Mouse (Mus musculus) lung, postnatal 4 days (tissue): ENCODE measurements around the gene Ralgps2.

Experiments
- DNase-seq, 2 experiments: peaks; one replicate each; pipeline ENCODE4 v3.0.0; 2021

Gene Ralgps2

DNA sequence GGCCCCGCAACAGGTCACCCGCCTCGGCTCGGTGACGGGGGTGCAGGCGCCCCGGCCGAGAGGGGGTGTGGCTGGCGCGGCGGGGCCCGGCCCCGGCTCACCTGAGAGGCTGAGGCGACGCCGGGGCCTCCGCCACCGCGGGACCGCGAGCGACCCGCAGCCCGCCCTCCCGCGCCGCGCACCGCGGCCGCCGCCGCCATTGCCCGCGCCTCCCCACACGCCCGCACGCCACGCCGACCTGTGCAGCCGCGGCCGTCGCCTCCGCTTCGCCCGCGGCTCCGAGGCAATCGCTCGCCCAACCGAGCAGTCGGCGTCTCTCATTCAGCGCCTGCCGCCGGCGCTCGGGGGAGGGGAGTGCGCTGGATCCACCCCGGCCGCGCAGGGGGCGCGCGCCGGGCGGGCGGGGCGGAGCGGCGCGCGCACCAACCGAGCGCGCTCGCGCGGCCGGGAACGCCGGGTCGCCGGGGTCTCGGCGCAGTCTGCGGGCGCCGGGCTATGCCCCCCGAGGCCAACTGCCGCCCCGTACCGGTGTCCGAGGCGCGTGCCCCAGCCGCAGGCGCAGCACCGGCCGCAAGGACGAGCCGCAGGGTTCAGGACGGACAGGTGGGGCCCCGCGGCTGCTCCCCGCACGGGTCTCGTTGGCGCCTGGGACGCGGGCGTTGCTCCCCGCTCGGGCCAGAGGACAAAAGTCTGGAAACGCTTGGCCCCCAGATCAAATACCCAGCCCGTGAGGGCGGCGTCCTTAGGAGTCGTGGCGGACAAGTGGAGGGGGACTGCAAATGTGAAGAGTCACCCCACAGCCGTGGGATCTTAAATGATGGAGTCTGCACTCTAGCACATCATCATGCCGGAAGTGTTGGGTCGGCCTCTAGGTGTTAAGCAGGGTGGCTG lies at the start of gene Ralgps2:
Gene Ralgps2 (minus strand): TSS at position 376 of the 891 bp plus-strand sequence.
- DNase-seq = peak; percentile 60 to 77

DNA sequence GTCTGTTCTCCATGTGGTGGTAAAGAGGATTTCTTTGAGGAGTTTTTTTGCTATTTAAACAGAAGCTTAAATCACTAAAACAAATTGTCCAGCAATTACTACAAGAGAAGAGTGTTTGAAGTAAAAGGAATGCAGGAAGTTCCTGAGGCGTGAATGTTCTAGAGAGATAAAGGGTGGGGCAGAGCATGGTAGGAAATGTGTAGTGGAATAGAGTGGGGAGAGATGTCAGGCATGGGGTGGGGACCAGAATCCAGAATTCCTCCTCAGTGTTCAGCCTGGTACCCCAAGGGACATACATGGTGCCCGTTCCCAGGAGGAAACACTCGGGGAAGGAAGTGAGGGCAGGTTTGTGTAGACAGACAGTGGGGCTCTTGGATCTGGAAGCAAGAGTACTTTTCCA lies 48.1 kb upstream of the Ralgps2 start:
- no peak for DNase-seq

DNA sequence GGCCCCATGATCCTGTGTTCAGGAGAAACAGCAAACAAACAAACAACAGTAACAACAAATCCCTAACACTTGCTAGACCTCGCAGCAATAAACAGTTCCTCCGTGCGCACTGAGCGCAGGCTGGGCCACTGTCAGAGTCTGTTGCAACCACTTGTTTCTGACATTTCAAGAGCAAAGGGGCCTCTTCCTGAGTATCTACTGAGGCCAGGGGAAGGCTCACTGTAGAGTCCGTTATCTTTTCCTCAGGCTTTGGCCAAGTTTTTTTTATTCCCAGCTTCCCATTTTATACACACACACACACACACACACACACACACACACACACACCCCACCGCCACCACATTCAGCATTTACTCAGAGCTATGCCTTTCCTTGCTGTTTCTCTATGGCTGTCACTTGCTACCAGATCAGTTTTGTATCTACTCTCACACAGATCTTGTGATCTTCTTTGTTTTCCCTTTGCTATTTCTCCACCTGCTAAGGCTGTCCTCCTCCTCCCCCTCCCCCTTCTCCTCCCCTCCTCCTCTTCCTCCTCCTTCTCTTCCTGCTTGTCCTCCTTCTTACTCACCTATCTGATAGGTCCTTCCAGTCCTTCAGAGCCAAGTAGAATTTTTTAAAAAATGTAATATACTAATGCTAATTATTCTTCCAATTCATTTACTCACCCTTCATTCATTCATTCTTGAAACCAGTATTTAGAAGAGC lies 47.4 kb upstream of the Ralgps2 start:
- DNase-seq = no peak

DNA sequence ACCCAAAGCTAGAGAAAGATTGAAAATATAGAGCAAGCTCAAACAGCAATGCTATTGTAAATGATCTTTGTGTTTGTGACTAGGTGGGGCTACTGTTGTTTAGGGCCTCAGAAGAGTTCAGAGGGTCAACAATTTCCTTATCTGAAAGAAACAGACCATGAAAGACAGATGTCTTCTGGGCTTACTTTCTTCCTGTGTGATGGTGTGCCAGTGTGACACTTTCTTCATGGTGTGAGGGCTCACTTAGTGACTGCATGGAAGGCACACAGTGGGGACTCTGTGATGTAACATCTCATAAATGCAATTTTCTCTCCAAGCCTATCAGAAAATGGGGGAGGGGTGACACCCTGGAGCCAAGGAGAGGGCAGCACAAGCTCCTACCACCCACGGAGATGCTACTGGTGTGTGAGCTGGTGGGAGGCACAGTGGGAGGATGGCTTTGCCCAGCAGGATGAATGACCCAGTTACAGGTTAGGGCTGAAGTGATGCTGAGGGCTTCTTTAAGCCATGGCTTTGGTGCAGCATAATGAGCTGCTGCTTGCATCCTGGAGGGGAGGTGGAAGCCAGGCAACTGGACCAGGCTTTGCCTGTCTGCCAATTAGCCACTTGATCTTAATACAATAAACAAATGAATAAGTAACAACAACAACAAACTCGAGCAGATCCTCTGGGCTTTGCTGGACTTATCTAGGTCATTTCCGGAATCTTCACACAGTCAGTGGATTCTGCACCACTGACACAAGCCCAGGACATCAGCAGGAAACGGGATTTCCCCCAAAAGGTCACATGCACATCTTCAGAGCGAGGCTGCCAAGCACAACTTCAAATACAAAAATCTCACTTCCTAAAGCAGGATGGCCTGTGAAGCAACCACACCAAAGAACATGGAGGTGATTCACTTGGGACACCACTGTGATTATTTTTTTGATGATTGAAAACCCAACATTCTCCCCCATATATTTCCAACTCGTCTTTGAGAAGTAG lies 46.5 kb upstream of the Ralgps2 start:
- no peak for DNase-seq

DNA sequence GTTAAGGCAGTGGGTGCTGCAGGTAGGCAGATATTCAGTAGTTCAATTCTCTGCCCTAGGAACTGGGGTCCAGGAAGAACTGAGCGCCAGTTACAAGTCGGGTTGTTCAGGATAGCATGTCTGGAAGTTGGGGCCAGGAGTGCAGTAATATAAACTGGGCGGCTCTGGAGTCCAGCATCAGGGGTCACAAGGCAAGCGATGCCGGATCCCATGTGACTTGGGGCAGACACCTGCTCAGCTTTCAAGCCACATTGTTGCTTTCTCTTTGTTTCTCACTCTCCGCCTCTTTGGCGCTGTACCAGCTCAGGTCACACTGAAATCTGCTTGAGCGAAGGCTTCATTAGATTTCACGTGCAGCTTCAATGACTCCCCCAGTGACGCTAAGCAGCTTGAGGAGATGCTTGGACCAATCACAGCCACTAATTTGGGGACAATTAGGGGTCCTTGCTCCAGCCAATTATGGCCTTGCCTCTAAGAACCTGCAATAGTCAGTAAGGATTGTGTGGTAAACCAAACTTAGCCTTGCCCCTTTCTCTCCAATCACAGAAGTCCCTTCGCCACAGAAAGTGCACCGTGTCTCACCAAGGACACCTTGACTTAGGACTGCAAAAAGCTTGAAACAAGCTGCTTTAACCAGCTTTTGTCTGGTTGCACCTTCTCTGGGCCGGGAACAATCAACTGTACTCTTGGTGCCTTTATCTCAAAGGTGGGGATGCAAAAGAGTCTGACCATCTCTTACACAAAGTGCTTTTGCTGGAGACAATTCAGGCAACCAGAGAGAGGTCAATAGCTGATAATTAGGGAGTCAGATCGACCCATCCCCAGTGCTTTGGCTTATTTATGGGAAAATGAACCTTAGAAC lies 43.8 kb upstream of the Ralgps2 start:
- DNase-seq = no peak

DNA sequence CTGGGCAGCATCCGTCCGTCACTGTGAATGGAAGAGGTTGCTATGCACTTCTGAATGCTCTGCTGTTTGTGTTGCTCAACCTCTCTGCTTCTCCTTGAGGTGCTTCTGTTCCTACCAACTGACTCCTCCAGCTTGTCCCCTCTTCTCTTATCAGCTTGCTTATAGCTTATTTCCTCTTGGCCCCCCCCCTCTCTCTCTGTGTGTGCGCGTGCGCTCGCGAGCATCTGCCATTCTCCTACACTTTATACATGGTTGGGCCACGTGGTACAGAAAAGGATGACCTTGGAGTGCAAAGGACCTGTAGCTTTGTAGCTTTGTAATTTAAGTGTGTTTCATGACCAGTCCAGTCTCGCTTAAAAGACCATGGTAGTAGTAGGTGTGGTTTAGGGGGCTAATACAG lies 42.5 kb upstream of the Ralgps2 start:
- DNase-seq = no peak

DNA sequence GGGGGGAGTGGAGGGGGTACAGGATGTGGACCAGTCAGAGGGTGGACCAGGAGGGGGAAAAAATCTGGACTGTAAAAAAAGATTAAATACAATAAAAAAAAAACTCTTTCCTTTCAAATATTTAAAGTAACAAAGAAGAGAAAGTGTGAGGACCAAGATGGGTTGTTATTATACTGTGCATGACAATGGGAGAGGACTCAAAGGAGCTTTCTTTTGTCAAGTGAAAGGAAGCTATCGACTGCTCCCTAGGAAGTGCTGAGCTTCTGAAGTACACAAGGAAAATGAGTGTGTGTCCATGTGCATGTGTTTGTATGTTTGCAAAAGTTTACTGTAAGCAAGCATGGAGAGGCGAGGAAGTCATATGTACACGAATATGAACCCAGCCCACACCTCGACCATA lies 40.3 kb upstream of the Ralgps2 start:
- no peak for DNase-seq

DNA sequence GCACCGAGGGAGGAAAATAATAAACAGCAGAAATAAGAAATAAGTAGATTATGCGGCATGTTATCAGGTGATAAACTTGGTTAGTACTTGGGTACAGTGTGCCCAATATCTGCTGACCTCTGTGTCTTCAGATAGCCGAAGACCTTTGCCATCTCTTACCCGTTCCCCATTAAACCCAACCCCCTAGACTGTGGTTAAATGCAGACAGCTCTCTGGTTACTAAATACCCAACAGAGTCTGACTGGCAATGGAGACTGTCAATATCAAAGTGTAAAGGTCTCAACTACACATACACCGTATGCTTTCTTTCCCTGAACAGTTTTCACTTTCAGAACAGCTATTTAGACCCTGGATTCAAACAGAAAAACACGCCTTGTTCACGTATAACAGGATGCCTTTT lies 39.2 kb upstream of the Ralgps2 start:
- no peak for DNase-seq

DNA sequence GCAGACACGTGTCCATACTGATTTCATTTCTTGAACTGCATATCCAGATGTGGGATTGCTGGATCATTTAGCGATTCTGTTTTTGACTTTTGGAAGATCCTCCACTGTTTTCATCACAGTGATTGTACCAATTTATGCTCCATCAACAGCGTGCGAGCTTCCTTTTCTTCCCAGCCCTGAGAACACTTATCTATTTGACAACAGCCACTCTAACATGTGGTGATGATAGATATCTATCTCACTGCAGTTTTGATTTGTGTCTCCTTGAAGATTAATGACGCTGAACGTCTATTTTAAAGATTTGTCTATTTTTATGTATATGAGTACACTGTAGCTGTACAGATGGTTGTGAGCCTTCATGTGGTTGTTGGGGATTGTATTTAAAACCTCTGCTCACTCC lies 34.4 kb upstream of the Ralgps2 start:
- no peak for DNase-seq

DNA sequence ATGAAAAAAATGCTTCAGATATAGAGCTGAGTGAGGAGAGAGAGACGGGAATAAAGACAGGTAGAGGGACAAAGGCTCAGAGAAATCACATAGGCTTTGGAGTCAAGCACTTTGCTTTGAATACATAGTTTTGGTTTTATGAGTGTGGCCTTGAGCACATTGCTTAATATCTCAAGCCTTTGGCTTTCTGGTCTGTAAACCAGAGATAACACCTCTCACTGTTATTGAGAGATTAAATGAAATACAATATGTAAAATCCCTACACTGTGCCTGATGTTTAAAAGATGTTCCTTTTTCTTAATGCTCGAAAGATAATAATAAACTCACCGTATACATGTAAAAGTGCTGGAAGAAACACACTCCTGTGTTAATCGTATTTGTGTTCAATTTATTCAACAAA lies 33.0 kb upstream of the Ralgps2 start:
- no peak for DNase-seq

DNA sequence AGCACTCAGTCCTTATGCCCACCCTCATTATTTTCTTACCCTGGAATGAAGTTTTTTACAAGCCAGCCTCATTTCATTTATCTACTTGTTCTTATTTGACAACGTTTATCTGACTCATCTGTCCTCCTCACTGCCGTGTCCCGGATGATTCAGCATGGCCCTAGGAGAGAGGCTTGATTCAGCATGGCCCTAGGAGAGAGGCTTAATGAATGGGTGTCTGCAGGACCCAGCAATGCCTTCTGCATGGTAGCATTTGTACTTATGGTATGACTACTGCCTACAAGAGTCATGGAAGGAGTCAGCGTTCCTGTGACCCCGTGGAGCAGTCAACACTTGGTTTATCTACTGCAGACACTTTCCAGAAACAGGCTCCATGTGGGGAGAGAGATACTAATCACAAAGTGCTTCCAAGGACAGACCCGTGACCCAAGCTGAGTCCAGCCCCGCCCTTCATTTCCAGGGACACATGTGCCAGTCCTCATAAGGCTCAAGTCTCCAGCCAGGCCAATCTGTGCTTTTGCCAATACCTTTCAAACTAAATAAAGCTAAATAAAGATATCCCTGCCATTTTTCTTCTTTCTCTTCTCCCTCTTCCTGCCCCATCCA lies 31.9 kb upstream of the Ralgps2 start:
- no peak for DNase-seq

DNA sequence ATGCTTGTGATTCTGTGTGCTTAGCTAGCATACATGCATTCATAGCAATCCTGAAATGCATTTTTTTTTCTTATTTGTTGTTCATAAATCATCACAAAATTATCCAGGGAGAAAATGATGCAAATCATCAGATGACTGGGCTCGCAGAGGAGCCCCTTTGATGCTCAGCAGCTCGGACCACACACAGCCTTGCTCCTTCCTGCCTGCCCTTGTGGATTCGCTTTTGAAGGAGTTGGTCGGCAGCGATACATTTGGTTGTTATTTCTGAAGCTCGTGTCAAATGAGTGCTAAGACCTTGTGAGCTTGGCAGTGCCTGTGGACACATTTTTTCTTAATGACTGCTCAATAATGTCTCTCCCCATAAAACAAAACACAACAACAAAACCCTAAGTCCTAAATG lies 31.2 kb upstream of the Ralgps2 start:
- DNase-seq = no peak

DNA sequence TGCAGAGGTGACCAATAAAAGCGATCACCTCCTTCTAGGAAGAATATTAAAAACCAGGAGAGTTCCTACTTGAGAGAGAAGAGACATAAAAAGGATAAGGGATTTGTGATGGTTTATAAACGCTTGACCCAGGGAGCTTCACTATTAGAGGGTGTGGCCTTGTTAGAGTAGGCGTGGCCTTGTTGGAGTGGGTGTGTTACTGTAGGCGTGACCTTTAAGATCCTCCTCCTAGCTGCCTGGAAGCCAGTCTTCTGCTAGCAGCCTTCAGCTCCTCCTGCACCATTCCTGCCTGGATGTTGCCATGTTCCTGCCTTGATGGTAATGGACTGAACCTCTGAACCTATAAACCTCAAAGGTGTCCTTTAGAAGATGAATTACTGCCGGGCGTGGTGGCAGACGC lies 28.7 kb upstream of the Ralgps2 start:
- no peak for DNase-seq

DNA sequence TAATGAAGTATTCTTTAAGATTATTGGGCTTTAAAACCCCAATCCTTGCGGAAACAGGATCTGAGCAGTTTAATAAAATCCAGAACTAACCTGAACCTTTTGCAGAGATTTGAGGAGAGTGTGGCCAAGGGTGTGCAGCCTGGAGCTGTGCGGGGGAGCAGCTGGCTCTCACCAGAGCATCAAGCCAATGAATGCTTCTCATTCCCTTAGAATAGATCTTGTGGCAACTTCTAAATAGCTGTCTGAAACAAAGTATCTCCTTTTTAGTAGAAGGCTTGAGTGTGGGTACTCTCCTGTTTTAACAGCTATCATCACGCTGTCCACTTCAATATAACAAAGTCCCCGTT lies 25.1 kb upstream of the Ralgps2 start:
- no peak for DNase-seq

DNA sequence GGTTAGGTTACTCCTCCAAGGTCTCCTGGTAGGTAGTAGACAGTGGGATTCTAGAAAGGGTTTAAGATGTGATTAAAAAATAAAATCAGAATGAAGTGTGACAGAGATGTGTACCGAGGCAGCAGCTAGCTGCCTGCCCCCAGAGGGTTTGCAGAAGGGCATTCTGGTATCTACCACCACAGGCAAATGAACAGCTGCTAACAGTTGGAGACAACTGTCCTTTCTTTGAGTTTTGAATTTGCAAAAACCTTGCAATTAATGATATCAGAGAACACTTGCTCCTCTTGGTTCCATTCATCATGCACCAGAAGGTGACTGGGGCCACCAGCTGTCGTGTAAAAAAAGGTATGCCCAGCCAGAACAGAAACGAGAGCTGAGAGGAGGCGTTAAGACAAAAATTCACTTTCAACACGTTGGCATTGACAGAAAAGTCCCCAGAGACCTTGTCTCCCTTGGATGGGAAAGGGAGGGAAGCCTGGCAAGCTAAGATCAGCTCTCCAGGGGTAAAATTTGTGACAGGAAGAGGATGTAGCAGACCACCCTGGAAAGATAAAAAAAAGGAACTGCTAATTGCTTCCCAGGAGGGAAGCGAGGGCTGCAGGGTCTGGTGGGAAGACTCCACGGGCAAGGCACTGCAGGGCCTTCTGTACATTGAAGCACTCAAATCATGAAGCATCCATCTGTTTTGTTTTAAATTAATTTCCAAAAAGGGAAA lies 24.6 kb upstream of the Ralgps2 start:
- no peak for DNase-seq

DNA sequence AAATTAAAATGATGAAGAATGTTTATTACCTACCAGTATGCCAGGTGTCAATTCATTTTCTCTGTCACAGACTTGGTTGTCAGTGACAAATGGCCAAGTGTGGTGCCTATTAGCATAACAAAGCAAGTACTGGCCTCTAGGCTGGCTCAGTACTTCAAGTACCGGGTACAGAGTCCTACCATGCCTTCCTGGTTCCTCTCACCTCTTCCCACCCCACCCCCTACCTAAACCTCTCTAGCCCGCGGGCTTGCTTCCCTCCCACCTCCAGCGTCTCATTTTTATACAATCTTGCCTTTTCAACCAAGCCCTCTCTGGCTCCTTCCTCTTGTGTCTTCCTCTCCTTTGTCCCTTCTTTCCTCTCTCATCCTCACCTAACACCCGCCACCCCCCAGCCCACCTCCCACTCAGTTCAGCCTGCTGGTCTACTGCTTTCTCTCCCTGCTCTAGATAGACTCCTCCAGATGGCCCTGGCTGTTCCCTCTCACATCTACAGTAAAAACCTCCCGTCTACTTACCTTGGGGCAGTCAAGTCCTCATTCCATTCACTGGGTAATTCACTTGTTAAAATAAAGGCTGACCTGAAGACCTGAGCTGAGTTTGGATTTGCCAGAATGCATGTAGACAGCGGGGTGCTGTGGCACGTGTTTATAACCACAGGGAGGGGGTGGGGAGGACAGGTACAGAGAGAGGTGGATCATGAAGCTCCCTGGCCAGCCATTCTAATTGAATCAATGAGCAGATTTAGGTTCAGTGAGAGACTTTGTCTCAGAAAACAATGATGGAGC lies 22.2 kb upstream of the Ralgps2 start:
- DNase-seq = no peak

DNA sequence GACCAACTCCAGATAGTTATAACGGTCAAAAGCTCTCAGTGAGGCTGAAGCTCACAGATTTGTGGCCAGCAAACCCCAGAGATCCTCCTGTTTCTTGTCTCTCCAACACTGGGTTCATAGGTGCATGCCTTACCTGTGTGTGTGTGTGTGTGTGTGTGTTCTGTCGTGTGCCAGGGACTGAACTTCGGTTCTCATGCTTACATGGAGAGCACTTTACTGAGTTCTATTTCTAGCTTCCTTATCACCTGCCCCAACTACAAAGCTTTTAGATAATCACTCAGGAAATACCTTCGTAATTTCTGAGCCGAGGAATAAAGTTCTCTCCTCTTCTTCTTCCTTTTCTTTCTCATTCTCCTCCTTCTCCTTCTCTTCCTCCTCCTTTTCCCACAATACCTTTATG lies 19.6 kb upstream of the Ralgps2 start:
- DNase-seq = no peak

DNA sequence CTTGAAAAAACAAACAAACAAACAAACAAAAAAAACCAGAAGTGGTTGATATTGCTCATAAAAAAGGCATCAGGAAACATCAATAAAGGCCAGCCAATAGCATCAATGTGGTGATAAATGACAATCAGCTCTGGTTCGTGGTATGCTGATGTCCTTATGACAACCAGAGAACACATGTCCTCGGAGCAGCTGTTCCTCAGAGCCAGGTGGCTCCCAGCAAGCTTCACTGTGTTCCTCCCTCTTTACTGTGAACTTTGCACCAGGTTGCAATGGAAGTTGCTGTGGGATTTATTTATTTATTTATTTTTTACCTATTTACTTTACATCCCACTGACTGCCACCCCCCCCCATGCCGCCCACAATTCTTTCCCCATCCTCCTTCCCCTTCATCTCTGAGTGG lies 17.9 kb upstream of the Ralgps2 start:
- DNase-seq = no peak

DNA sequence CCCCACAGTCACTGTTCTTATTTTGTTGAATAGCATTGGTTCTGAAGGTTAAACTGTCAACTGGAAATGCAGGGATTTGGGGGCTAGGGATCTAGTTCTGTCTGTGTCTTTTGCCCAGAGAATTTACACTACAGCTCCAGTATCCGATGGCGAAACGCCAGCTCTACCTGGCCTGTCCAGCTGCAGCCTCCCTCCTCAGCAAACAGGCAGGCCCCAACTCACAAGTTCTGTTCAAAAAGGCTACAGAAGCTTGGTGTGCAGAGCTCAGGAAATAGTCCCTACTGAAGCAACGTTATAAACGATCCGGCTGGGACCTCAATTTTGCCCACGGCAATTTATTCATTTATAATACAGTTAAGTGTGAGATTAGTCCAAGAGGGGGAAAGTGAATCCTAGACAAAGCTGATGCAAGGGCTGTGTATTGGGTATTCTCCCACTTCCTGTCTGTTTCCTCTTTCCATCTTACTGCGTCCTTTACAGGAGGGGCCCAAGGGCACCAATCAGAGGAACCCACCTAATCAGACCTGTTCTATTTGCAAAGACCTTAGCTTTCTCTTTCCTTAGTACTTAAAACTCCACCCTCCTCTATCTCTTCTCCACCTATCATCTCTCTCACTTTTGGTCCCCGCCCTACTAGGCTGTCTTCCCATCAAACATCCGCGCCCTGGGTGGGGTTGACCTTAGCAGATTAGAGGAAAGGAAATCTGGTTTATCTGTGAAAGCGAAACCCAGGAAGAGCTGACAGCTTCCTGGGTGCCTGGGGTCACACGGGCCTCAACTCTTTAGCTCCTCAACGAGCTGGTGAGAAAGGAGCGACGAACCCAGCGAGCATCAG lies 16.7 kb upstream of the Ralgps2 start:
- peak; percentile 24 to 48 for DNase-seq
